ENCODE assay signal across 9 mouse cellular contexts in genomic region chr1:69241502-69242214, GRCm38 (mm10).
DNase-seq lines count a peak whose midpoint lies in the region; ATAC-seq and TF ChIP-seq lines count a peak whose summit lies in the region.
"Had no signal": no experiment of that assay in that cellular context is flagged by ENCODE, and none has a peak within 500 bp of the region (broad histone marks: within the 10 kb centered on the region; RNA-seq: fewer than 3 reads in every experiment).

No protein-coding gene starts in this region.

- no peaks in the 10 kb centered on the region for H3K9me3 ChIP-seq in embryonic facial prominence, embryonic 12.5 days
- no peaks in the 10 kb centered on the region for H3K9me3 ChIP-seq in heart, embryonic 15.5 days (replicated peaks)

- peak overlapping the region; percentile 48 for H3K4me2 ChIP-seq in embryonic facial prominence, embryonic 12.5 days (replicated peaks)
- H3K4me2 ChIP-seq in heart, embryonic 15.5 days, result peak overlapping the region; percentile 67

- no peaks in the 10 kb centered on the region for H3K36me3 ChIP-seq in embryonic facial prominence, embryonic 12.5 days
- no peaks in the 10 kb centered on the region for H3K36me3 ChIP-seq in heart, embryonic 15.5 days
- no peaks in the 10 kb centered on the region for H3K36me3 ChIP-seq in liver, adult 2 months (ENCODE audit: control insufficient read depth, insufficient read depth, low read length)

- H3K27ac ChIP-seq in embryonic facial prominence, embryonic 12.5 days, result no peak overlapping the region
- H3K27ac ChIP-seq in heart, embryonic 15.5 days, result no peak overlapping the region
- H3K27ac ChIP-seq in liver, adult 2 months (replicated peaks; ENCODE audit: insufficient read depth, low read depth, low read length), result no peak overlapping the region

- 19% methylated on average over 11 of the region's 11 CpGs for WGBS in embryonic facial prominence, embryonic 12.5 days
- 24% methylated on average over 11 of the region's 11 CpGs for WGBS in heart, embryonic 15.5 days
- WGBS in liver, adult 2 months, result 23% methylated on average over 11 of the region's 11 CpGs

- ATAC-seq in embryonic facial prominence, embryonic 12.5 days (ENCODE audit: insufficient number of reproducible peaks, insufficient read depth, low FRiP score, low TSS enrichment), result no peak
- no peak for ATAC-seq in heart, embryonic 15.5 days (replicated peaks; ENCODE audit: insufficient number of reproducible peaks, insufficient read depth, low FRiP score, low read depth)

- TF ChIP-seq POLR2A in liver, adult 2 months (IDR thresholded peaks at IDR 0.05; ENCODE audit: extremely low read depth, insufficient read depth, low read length), result no peak

- H3K4me3 ChIP-seq in embryonic facial prominence, embryonic 12.5 days, result peak overlapping the region; percentile 26; the same call in 1 of the 2 replicates
- H3K4me3 ChIP-seq in heart, embryonic 15.5 days, result peak overlapping the region; percentile 40
- no peak overlapping the region for H3K4me3 ChIP-seq in liver, adult 2 months (ENCODE audit: insufficient read depth, low read depth, low read length)
- H3K4me3 ChIP-seq: erythroblast, embryonic 14.5 days had no signal

- peak; percentile 1 for DNase-seq in A20 (ENCODE audit: low read depth, low spot score)
- DNase-seq in adrenal gland, postnatal 10 days, result peak; percentile 75
- peak; percentile 70 for DNase-seq in kidney, postnatal 10 days
- peak; percentile 5 for DNase-seq in liver, adult 2 months (ENCODE audit: extremely low read depth, low read depth, low spot score)
- peak; percentile 58 for DNase-seq in naive thymus-derived CD4-positive, alpha-beta T cell, adult 2 months (ENCODE audit: low read depth)
- peak; percentile 13 for DNase-seq in testis, postnatal 14 days (ENCODE audit: low spot score)

- no peak overlapping the region for H3K9ac ChIP-seq in embryonic facial prominence, embryonic 12.5 days
- peak overlapping the region; percentile 41 for H3K9ac ChIP-seq in heart, embryonic 15.5 days
- H3K9ac ChIP-seq in liver, adult 2 months (ENCODE audit: low read depth, low read length), result no peak overlapping the region

- peak; percentile 85 for TF ChIP-seq CTCF in liver, adult 2 months (IDR thresholded peaks at IDR 0.05; ENCODE audit: low read depth, low read length)

- no peaks in the 10 kb centered on the region for H3K27me3 ChIP-seq in embryonic facial prominence, embryonic 12.5 days
- H3K27me3 ChIP-seq in heart, embryonic 15.5 days, result no peaks in the 10 kb centered on the region
- no peaks in the 10 kb centered on the region for H3K27me3 ChIP-seq in liver, adult 2 months (ENCODE audit: control insufficient read depth, insufficient read depth, low read length)

- H3K4me1 ChIP-seq in embryonic facial prominence, embryonic 12.5 days, result no peaks in the 10 kb centered on the region
- peaks cover 3% of the 10 kb centered on the region; the same call in 1 of the 2 replicates for H3K4me1 ChIP-seq in heart, embryonic 15.5 days (replicated peaks)
- no peaks in the 10 kb centered on the region for H3K4me1 ChIP-seq in liver, adult 2 months (ENCODE audit: control insufficient read depth, insufficient read depth, low read length)

- H3K79me2 ChIP-seq in liver, adult 2 months (ENCODE audit: control insufficient read depth, insufficient read depth, low read length), result no peaks in the 10 kb centered on the region

Comparison
In these comparisons a context has a peak if more than half of its experiments do, and no peak if none do; other contexts are left out.
1. DNase-seq: peak in every context shown above with its lines; median percentile 75 in adrenal gland, postnatal 10 days; 70 in kidney, postnatal 10 days; 58 in naive thymus-derived CD4-positive, alpha-beta T cell, adult 2 months; 13 in testis, postnatal 14 days; 5 in liver, adult 2 months; 1 in A20.